Mouse (Mus musculus) T-helper 17 cell (primary cell): ENCODE results near the gene Rapgef4.

Source experiments
- in situ Hi-C, 2 experiments: fragments of 300-600 bp; cut with MboI, MseI; formaldehyde crosslinking; loops; 1 replicate in 1 of 2; 2 replicates in 1 of 2; pipeline ENCODE4 v1.15.1; 2025; ENCODE audit warnings: high pct_unique_total_duplicates in 2 of 2

Rapgef4 gene

DNA sequence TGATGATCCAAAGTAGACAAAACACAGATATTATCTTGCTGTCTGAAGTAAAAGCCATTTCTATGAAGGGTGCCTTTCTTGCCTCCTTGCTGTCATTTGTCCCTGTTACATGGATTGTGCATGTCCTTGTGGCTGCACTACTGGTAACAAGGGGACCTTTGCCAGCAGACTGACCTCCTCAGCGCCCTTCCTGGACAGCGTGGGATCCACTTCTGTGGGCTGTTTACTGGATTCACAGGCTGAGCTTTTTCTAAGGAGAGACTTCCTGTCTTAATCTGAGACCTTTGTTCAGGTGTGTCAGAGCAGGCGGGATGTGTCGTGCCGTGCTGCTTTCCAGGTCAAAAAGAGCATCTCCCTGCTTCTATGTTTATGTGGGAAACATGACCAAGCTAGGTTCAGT is 132.7 kb downstream of the Rapgef4 start:
- in situ Hi-C loops = loop anchor here in 1 of 2 experiments (10.0 kb wide), 1 partner anchor 761 kb away; no protein-coding TSS in a partner anchor

- in situ Hi-C loops = loop anchor here in 1 of 2 experiments (10.0 kb wide), 1 partner anchor 761 kb away; no protein-coding TSS in a partner anchor
These were observed 133.1 kb downstream of the Rapgef4 start for GRCm38 (mm10) chr2:72114148-72114559.

DNA sequence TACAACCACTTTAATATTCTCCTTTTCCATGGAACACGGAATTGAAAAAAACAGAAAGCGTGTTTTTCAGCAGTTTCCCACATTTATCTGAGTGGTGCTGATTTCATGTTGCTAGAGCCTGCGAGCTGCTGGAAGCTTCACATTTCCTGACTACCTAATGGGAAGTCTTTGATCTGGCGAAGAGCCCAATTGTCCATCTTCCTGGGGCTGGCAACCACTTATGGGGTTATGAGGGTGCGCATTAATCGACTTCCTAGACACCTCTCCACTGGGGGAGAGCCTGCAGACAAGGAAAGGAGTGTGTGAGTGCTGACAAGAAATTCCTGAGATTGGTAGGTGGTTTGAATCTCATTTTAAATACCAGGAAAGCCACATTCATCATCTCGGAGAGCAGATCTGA is 135.1 kb downstream of the Rapgef4 start:
- in situ Hi-C loops = loop anchor here in 1 of 2 experiments (10.0 kb wide), 1 partner anchor 759 kb away; no protein-coding TSS in a partner anchor

GRCm38 (mm10) chr2:72116698-72117097 is 135.7 kb downstream of the Rapgef4 start:
- in situ Hi-C loops = loop anchor here in 1 of 2 experiments (10.0 kb wide), 1 partner anchor 758 kb away; no protein-coding TSS in a partner anchor

DNA sequence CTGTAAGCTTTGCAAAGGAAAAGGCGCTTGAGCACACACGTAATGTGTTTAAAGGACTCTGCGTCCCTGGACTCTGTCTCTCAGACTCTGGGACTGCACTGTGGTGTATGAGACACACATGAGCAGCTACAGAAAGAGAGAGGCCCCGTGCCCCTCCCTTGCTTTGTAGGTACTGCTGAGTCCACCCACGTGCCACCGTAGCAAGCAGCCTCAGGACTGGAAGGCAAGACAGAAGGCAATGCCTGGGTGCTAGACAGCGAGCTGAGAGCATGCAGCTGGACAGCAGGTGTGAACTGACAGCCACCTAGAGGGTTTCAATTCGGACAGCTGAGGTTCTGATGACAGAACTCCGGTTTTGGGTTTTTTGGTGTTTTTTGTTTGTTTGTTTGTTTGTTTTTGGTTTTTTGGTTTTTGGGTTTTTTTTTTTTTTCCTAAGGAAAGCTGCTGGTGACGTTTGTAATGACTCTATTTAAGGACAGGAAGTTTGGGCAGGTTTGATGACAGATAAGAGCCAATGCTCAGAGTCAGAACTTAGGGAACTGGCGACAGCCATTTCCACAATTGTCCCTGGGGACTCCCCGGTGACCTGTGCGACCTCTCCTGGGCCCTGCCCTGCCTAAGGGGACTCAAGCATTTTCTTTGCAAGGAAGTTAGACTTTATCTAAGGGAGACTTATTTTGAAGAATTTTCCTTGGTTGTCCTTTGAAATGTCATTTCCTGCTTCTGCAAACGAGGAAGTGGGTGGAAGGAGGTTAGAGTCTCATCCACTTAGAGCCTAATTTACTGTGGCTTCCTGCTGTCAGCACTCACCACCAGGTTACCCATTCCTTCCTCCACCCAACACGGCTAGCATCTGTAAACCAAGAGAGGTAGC is 136.3 kb downstream of the Rapgef4 start:
- in situ Hi-C loops = loop anchor here in 1 of 2 experiments (10.0 kb wide), 1 partner anchor 757 kb away; no protein-coding TSS in a partner anchor

- in situ Hi-C loops = no loop called here
These were observed 139.2 kb downstream of the Rapgef4 start for GRCm38 (mm10) chr2:72120211-72120610.

DNA sequence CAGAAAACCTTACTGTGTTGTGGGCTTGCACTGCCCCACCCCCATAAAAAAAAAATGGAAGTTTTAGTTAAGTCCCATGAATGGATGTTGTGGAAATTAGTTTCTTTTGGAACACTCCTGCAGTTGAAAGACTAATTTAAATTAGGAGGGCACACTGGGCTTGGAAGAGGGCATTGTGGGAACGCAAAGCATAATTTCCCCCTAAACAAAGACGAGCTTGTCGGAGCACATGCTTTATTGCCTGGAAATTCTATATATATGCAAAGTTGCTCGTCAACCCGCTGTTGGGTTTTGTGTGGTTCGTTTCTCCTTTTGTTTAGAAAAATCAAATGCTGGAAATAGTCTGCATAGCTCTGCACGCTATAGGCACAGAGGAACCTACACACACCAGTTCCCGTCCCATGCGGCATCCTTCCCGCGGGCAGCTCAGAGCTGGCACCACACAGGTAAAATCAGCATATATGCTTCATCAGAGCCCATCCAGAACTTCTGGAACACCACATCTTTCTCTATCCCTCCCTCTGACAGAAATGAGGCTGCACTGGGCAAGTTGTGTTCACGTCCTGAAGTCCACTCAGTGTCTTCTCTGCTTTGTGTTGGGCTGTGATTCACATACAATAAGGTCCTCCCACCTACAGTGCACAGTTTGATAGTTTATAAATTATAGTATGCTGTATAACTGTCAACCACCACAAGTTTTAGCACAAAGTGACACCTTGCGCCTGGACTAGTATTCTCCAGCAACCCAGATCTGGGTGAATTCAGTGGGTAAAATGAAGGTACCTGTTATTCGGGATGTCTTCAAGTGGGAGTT is 141.6 kb downstream of the Rapgef4 start:
- in situ Hi-C loops = no loop called here

GRCm38 (mm10) chr2:72123851-72124250 is 142.8 kb downstream of the Rapgef4 start:
- in situ Hi-C loops = no loop called here

DNA sequence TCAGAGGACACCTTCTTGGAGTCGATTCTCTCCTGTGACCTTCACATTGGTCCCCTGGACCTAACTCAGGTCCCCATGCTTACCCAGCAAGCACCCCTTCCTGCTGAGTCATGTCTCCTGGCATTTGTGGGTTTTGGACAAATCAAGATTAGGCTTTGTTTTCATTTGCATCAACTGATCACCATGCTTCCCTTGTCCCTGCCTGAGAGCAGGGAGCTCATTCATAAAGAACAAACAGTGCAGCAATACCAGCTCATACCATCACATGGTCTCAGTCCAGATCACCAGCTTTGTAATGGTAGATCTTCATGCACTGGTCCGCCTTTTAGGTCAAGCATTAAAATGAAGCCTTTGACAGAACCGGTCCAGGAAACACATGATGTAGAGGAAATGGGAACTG is 144.7 kb downstream of the Rapgef4 start:
- in situ Hi-C loops = no loop called here

GRCm38 (mm10) chr2:72126411-72126810 is 145.4 kb downstream of the Rapgef4 start:
- in situ Hi-C loops = no loop called here

- in situ Hi-C loops = no loop called here
These were observed 148.7 kb downstream of the Rapgef4 start for GRCm38 (mm10) chr2:72129612-72130311.

GRCm38 (mm10) chr2:72132222-72132621 is 151.2 kb downstream of the Rapgef4 start:
- in situ Hi-C loops = no loop called here

DNA sequence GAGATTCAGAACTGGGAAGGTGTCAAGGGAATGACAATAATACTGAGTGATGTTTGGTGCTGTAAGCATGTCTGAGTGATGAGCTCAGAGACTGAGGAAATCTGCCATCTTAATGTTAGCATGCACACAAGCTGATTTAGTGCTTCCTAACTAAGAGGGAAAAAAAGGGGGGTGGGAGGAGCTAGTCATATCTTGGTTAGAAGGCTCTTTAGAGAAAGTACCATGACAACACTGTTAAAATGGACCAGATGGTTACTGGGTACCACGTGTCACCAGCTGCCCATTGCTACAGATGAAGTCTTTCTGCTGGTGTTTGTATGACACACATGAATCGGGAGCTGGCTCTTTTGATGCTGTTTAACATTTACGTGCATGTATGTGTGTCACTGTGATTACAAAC is 155.0 kb downstream of the Rapgef4 start:
- in situ Hi-C loops = no loop called here

- in situ Hi-C loops = no loop called here
These were observed 155.6 kb downstream of the Rapgef4 start for GRCm38 (mm10) chr2:72136486-72137264.

DNA sequence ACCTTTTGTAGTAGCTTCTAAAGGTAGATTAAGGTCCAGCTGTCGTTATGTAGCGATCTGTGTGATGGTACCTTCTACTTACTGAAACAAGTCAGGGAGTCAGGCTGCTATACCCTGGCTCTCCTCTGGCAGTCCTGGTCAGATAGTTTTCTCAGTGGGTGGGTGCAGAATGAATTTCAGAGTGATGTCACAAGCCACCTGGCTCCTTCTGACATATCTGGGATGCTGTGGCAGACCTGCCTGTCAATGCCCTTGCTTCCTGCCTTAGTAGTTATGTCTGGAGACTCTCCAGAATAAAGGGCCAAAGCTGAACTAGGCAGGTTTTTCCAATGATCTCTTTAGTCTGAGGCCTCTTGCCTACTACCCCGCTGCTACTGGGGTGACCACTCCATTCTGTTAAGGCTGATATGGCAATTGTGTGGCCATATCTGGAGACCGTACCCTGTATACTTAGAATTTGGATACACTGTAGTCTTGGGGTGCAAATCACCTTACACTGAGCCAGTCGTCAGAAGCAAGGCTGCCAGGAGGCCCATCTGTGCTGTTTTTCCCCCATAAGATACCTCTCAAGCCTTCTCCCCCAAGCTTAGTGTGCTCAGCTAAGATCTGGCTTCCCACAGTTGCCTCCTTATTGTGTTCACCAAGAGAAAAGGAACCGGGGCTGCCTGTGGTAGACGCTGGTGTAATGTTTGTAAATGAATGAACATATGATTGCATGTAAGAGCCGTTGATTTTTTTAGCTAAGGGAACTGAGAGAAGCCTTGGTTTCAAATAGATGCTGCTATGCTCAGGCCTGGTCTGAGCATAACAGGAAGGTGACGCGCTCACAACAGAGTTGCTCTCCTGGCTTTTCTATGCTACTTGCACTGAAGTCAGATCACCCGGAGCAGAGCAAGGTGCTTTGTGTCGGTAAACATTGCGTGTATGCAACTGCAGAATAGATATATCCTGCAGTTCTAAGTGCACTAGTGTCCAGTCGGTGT is 159.1 kb downstream of the Rapgef4 start:
- in situ Hi-C loops = loop anchor here in 1 of 2 experiments (5.0 kb wide), 1 partner anchor 38 kb away; no protein-coding TSS in a partner anchor

DNA sequence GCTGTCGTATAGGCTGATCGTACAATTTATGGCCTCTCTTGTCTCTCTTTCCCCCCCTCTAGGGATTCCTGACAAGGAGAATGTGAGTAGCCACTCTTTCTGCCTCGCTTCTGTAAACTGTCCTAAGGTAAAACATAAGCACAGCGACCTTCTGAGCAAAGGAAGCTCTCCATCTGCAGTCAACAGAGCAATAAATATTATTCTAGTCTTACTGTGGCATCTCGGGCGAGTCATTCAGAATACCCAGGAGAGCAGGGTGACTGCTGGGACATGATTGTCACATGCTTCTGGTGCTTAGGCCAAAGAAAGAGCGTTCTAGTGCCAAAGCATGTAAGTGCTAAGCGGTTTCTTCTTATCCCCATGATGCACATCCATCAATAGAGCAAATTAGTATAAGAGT is 160.1 kb downstream of the Rapgef4 start:
- in situ Hi-C loops = loop anchor here in 1 of 2 experiments (5.0 kb wide), 1 partner anchor 39 kb away; no protein-coding TSS in a partner anchor

DNA sequence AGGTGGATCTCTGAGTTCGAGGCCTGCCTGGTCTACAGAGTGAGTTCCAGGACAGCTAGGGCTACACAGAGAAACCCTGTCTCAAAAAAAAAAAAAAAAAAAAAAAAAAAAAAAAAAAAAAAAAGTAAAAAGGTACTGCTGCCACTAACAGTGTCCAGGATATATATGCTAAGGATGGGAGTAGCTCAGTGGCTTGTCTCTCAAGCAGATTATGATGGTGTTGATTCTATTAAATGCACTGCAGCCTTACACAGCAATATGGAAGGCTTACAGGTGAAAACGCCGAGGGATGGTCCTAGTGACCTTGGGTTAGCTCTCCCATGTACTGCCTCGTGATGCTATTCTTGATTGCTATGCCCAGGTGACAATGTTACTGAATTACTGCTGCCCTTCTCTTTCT is 160.7 kb downstream of the Rapgef4 start:
- in situ Hi-C loops = loop anchor here in 1 of 2 experiments (5.0 kb wide), 1 partner anchor 39 kb away; no protein-coding TSS in a partner anchor

DNA sequence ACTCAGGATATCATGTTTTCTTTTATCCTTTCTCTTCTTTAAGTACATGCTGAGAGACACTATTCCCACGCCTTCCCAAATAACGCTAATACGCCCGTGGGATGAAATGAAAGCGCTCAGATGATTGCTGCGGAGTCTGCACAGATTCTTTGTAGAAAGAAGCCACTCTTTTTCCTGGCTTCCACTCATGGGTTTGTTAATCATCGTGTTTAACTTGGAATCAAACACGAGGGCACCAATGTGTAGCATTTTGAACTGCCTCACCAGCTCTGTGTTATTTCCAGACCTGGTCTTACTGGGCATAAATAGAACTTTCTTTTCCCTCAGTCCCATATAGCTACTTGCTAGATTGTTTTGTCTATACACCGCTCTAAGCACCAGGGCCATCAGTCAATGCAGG is 162.4 kb downstream of the Rapgef4 start:
- in situ Hi-C loops = loop anchor here in 1 of 2 experiments (5.0 kb wide), 1 partner anchor 41 kb away; no protein-coding TSS in a partner anchor
